Mouse (Mus musculus) liver, embryonic 13.5 days (tissue): ENCODE measurements around the gene Polr2l. TPM values are rescaled to one million over a fixed set of nuclear protein-coding genes. Genes with fewer than 3 reads are reported as not detected.

Experiments used
- ATAC-seq: fragments of 200-750 bp; cut with Nextera tagmentation; 2 replicates; pipeline ENCODE4 v1.8.0; 2017; ENCODE audit warnings: low read depth, mild to moderate bottlenecking, moderate number of reproducible peaks, moderate library complexity
- DNase-seq: peaks from one replicate; pipeline ENCODE4 v3.0.0; 2022
- H3K27ac ChIP-seq: fragments of 300-500 bp; sonication (generic); 2 replicates; pipeline ENCODE4 v1.5.1; 2015; ENCODE audit warnings: moderate library complexity, mild to moderate bottlenecking, inconsistent platforms
- H3K27me3 ChIP-seq: fragments of 300-500 bp; sonication (generic); 2 replicates; pipeline ENCODE4 v1.6.1; 2015; ENCODE audit warnings: mild to moderate bottlenecking, inconsistent platforms
- H3K36me3 ChIP-seq: fragments of 300-500 bp; sonication (generic); 2 replicates; pipeline ENCODE4 v1.6.1; 2015; ENCODE audit warnings: mild to moderate bottlenecking, inconsistent platforms
- H3K4me1 ChIP-seq: fragments of 300-500 bp; sonication (generic); replicated peaks from 2 replicates; pipeline ENCODE4 v1.6.1; 2015; ENCODE audit warnings: inconsistent platforms
- H3K4me2 ChIP-seq: fragments of 300-500 bp; sonication (generic); 2 replicates; pipeline ENCODE4 v1.6.1; 2015; ENCODE audit warnings: inconsistent platforms, mild to moderate bottlenecking, moderate library complexity
- H3K4me3 ChIP-seq: fragments of 300-500 bp; sonication (generic); replicated peaks from 2 replicates; pipeline ENCODE4 v1.5.1; 2015; ENCODE audit warnings: mild to moderate bottlenecking, inconsistent platforms
- H3K9ac ChIP-seq: fragments of 300-500 bp; sonication (generic); 2 replicates; pipeline ENCODE4 v1.6.1; 2015; ENCODE audit warnings: mild to moderate bottlenecking, inconsistent platforms
- H3K9me3 ChIP-seq: fragments of 300-500 bp; sonication (generic); replicated peaks from 2 replicates; pipeline ENCODE4 v1.6.1; 2016; ENCODE audit warnings: inconsistent platforms
- WGBS: fragments of 180-500 bp; shearing (Covaris S2); methylation state at CpG from one replicate; pipeline ENCODE4 v1.1.7; 2015; ENCODE audit not compliant: insufficient replicate concordance; 5-methylcytosine and 5-hydroxymethylcytosine counted together
- polyA plus RNA-seq: library from polyadenylated mRNA; unstranded; fragments of >200 nt; fragmentation: Nextera tagmentation; extraction: Ambion mirVana; gene quantifications from 2 replicates; pipeline ENCODE4 v1.2.1, GENCODE M21; 2015

The Polr2l gene
- polyA plus RNA-seq, 1 experiment from 2014 or later, result 72.4 TPM

DNA sequence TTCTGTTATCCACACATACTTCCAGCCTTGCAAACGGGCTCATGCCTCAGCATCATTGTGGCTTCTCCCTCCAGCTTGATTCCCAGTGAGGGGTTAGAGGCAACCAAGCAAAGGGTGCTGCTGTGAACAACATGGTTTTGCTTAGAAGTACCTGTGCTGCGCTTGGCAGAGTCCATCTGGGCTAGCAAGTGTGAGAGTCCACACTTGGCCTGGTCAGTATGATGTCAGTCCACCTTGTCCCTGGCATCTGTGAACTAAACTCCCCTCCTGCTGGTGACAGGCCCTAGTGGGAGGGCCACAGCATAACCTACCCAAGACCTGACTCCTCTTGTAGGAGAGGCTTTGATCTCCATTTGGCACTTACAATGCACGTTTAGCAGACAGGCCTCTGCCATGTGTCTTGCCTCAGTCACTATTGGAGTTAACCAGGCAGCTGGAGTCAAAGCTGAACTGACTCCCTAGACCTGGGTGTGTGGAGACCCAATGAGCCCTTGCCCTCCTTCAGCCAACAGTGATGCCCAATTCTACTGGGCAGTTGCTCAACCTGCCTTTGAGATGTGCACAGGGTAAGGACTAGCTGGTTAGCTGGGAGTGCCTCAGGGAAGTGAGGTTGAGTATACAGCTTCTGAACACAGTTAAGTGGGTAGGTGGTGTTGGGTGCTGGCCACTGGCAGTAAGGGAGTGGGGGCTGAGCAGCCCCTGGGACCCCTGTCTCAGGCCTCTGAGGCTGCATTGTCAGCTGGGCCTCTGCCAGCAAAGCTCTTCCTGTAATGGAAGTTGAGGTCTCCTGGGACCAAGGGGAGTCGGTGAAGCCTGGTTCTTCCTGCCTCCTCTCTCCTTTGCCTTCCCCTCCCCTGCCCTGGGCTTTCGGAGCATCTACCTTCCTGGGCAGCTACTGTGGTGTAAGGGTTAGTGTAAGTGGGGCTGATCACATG, 9.5 kb upstream of the Polr2l start:
- WGBS, result 79% methylated on average over 5 of the region's 5 CpGs

GRCm38 (mm10) chr7:141483114-141483653, 8.3 kb upstream of the Polr2l start:
- peaks cover 28% of the 10 kb centered on the region for H3K27me3 ChIP-seq
- ATAC-seq, result no peak
- WGBS, result 70% methylated on average over 6 of the region's 6 CpGs
- H3K4me1 ChIP-seq, result peaks cover 35% of the 10 kb centered on the region
- no peaks in the 10 kb centered on the region for H3K9me3 ChIP-seq
- DNase-seq, result no peak
- H3K27ac ChIP-seq, result no peak overlapping the region
- no peak overlapping the region for H3K9ac ChIP-seq
- H3K4me3 ChIP-seq, result no peak overlapping the region
- H3K36me3 ChIP-seq, result peaks cover 17% of the 10 kb centered on the region
- H3K4me2 ChIP-seq, result no peak overlapping the region

More for the DNA sequence above, 9.5 kb upstream of the Polr2l start:
- Histone ChIP-seq H3K36me3 (peaks cover 17% of the 10 kb centered on the region), H3K4me2 (no peak overlapping the region), H3K9ac (no peak overlapping the region), H3K4me1 (peaks cover 29% of the 10 kb centered on the region), H3K9me3 (no peaks in the 10 kb centered on the region), H3K4me3 (no peak overlapping the region), H3K27ac (no peak overlapping the region), H3K27me3 (peaks cover 28% of the 10 kb centered on the region)
- DNase-seq (no peak), ATAC-seq (no peak)

DNA sequence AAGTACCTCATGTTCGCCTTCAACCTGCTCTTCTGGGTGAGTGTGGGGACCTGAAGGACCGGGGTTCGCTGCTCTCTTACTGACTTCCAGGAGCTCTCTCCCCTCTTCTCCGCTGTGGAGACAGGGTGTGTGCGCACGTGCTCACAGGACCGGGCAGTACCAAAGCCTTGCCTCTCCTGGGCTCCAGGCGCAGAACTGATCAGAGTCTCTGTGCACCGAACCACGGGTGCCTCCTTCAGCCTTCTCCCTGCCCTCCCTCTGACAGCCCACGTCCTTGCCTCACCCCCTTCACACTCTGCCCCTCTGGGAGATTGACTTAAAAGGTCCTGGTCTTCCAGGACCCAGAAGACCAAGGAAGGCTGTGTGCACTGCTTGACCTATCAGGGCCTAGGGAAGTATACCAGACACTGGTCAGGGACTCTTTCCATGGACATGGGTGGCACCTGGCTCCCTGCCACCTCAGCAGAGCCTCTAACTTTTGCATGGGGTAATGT, 7.6 kb upstream of the Polr2l start:
- H3K9ac ChIP-seq, result peak overlapping the region; percentile 44
- 47% methylated on average over 11 of the region's 11 CpGs for WGBS
- peaks cover 28% of the 10 kb centered on the region for H3K27me3 ChIP-seq
- no peak for DNase-seq
- H3K4me3 ChIP-seq, result peak overlapping the region; percentile 55
- H3K9me3 ChIP-seq, result no peaks in the 10 kb centered on the region
- peaks cover 41% of the 10 kb centered on the region for H3K4me1 ChIP-seq
- H3K4me2 ChIP-seq, result peak overlapping the region; percentile 77
- H3K36me3 ChIP-seq, result peaks cover 13% of the 10 kb centered on the region
- ATAC-seq, result no peak
- H3K27ac ChIP-seq, result no peak overlapping the region

- Histone ChIP-seq H3K27me3 (peaks cover 28% of the 10 kb centered on the region), H3K36me3 (peaks cover 10% of the 10 kb centered on the region), H3K4me3 (peak overlapping the region; percentile 55), H3K4me2 (peak overlapping the region; percentile 77), H3K4me1 (peaks cover 50% of the 10 kb centered on the region), H3K9me3 (no peaks in the 10 kb centered on the region), H3K9ac (peak overlapping the region; percentile 44), H3K27ac (no peak overlapping the region)
- WGBS, result 5% methylated on average over 71 of the region's 81 CpGs
- DNase-seq, result no peak
- no peak for ATAC-seq
Observed at GRCm38 (mm10) chr7:141481498-141482401, 6.8 kb upstream of the Polr2l start.

DNA sequence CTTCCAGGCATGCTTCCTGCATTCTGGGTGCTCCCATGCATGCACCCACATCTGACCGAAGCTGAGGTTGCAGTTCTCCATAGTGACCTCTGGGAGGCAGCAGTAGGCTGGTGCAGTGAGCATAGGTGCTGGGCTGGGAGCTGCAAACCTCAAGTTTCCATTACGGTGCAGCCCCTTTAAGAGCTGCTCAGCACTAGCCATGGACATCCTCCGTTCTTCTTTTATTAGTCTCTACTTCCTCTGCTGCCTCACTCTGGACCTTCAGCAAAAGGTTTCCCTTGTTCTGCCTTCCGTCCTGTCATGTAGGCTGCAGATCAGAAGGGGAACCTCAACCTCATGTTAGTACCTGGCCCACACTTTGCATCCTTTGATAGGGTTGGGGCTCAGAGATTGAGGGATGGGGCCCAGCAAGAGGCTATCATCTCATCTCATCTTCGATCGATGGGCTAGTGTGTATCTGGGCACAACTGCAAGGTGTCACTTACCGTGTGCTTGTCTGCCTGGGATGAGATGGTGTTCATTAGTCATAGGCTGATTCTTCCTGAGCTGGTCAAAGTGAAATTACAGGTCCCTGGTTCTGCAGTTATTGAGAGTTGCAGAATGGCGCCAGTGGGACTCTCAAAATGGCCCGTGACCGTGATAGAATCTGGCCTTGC, 6.0 kb upstream of the Polr2l start:
- WGBS, result 9% methylated on average over 10 of the region's 10 CpGs
- H3K4me2 ChIP-seq, result peak overlapping the region; percentile 77
- peaks cover 3% of the 10 kb centered on the region; the same call in 1 of the 2 replicates for H3K36me3 ChIP-seq
- H3K9me3 ChIP-seq, result no peaks in the 10 kb centered on the region
- ATAC-seq, result peak; percentile 48
- peaks cover 28% of the 10 kb centered on the region for H3K27me3 ChIP-seq
- DNase-seq, result peak; percentile 59
- peak overlapping the region; percentile 55 for H3K4me3 ChIP-seq
- peaks cover 57% of the 10 kb centered on the region for H3K4me1 ChIP-seq
- 0 out of 2 replicates have a peak overlapping the region, but pooled peaks have one; percentile 44 for H3K9ac ChIP-seq
- H3K27ac ChIP-seq, result no peak overlapping the region

- Histone ChIP-seq H3K4me2 (peak overlapping the region; percentile 95), H3K36me3 (0 out of 2 replicates have a peak, but pooled peaks cover under 1% of the 10 kb centered on the region), H3K4me3 (peak overlapping the region; percentile 10; the same call in 1 of the 2 replicates), H3K27me3 (peaks cover 25% of the 10 kb centered on the region), H3K9me3 (no peaks in the 10 kb centered on the region), H3K9ac (peak overlapping the region; percentile 87), H3K27ac (peak overlapping the region; percentile 87), H3K4me1 (peaks cover 77% of the 10 kb centered on the region)
- DNase-seq, result no peak
- no peak for ATAC-seq
- WGBS, result 15% methylated on average over 5 of the region's 5 CpGs
Observed at GRCm38 (mm10) chr7:141478270-141478748, 3.4 kb upstream of the Polr2l start.

DNA sequence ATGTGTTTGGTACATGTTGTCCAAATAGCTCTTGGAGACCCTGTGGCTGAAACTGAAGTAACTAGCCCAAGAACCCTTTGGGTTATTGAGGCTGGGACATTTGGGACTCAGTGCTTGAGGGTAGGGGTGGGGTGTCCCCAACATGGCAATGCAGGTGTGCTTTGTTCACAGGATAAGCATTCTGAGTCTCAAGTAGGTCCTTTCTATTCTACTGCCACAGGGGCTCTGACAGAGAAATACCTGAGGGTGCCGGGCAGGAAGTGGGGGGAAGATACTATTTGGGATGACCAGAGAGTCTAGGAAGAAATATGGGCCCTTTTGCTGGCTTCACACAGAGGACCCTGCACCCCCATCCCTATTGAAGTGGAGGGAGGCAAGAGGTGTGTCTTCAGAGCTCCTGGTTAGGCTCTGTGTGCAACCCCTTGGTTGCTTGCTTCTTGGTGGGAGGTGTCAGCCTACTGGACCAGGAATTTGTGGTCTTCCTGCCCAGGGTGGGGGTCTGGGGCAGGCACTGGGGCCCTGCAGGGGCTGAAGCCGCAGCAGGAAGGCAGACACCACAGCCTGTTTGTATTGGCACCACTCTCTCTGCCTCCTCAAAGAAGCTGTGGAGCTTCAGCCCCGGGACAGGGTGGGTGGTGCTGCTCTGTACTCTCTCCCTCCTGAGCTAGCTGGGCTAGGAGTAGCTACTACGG, 2.8 kb upstream of the Polr2l start:
- H3K4me2 ChIP-seq, result peak overlapping the region; percentile 95
- peaks cover 2% of the 10 kb centered on the region for H3K36me3 ChIP-seq
- peaks cover 20% of the 10 kb centered on the region for H3K27me3 ChIP-seq
- DNase-seq (no peak), ATAC-seq (no peak)
- no peaks in the 10 kb centered on the region for H3K9me3 ChIP-seq
- peak overlapping the region; percentile 87 for H3K27ac ChIP-seq
- H3K4me1 ChIP-seq, result peaks cover 79% of the 10 kb centered on the region
- WGBS, result 19% methylated on average over 4 of the region's 4 CpGs
- H3K4me3 ChIP-seq, result peak overlapping the region; percentile 10; the same call in 1 of the 2 replicates
- H3K9ac ChIP-seq, result peak overlapping the region; percentile 87

DNA sequence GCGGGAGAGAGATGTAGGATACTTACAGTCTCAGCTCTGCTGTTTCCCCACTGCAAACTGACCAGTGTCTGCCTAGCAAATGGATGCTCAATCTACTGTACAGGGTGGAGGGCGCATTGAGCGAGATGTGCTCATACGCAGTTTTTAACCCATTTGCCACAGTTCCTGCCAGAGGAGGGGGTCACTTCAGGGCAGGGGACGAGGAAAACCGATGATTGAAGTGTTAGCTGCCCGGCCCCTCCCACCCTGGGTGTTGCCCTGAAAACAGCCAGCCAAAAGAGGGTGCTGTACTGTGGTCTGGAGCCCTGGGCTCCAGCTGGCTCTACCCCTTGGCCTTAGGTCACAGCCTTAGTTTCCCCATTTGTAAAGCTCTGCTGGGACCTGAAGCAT, 2.0 kb upstream of the Polr2l start:
- ATAC-seq, result peak; percentile 22
- Histone ChIP-seq H3K9ac (peak overlapping the region; percentile 87), H3K4me1 (peaks cover 79% of the 10 kb centered on the region)

GRCm38 (mm10) chr7:141476226-141476980, 1.5 kb upstream of the Polr2l start:
- H3K36me3 ChIP-seq, result peaks cover 14% of the 10 kb centered on the region
- H3K4me3 ChIP-seq, result peak overlapping the region; percentile 81
- H3K9me3 ChIP-seq, result no peaks in the 10 kb centered on the region
- H3K27me3 ChIP-seq, result peaks cover 6% of the 10 kb centered on the region
- peak; percentile 47 for DNase-seq
- peaks cover 73% of the 10 kb centered on the region for H3K4me1 ChIP-seq
- H3K4me2 ChIP-seq, result peak overlapping the region; percentile 95
- peak overlapping the region; percentile 87 for H3K9ac ChIP-seq
- 7% methylated on average over 17 of the region's 17 CpGs for WGBS
- peak; percentile 22 for ATAC-seq
- peak overlapping the region; percentile 87 for H3K27ac ChIP-seq

More for the DNA sequence above, 2.0 kb upstream of the Polr2l start:
- H3K9me3 ChIP-seq, result no peaks in the 10 kb centered on the region
- peak overlapping the region; percentile 87 for H3K27ac ChIP-seq
- H3K27me3 ChIP-seq, result peaks cover 12% of the 10 kb centered on the region
- peaks cover 10% of the 10 kb centered on the region for H3K36me3 ChIP-seq
- WGBS, result 5% methylated on average over 7 of the region's 7 CpGs
- peak overlapping the region; percentile 81 for H3K4me3 ChIP-seq
- H3K4me2 ChIP-seq, result peak overlapping the region; percentile 95
- no peak for DNase-seq
